Mouse (Mus musculus): ENCODE measurements around the gene Shroom2.

- no peak for TF ChIP-seq CTCF (IDR thresholded peaks at IDR 0.05; ENCODE audit: borderline replicate concordance, extremely low read depth, insufficient read depth, insufficient read length)
- no peak for TF ChIP-seq POLR2A (IDR thresholded peaks at IDR 0.05; ENCODE audit: borderline replicate concordance, extremely low read depth, insufficient read depth, insufficient read length, poor library complexity, severe bottlenecking)
Observed at GRCm38 (mm10) chrX:152756293-152756692, 13.0 kb downstream of the Shroom2 start.

Measured in brain, embryonic 14.5 days (tissue).